Mouse (Mus musculus) liver, adult 10 weeks (tissue): ENCODE measurements around the gene Cd47. TPM values are rescaled to one million over a fixed set of nuclear protein-coding genes. Genes with fewer than 3 reads are reported as not detected.

ENCODE experiments used
- polyA plus RNA-seq: library from polyadenylated mRNA; stranded (reverse); fragments of 350-450 nt; fragmentation: Illumina TruSeq; extraction: RNeasy Lipid Tissue Mini Kit (QIAGEN cat#74804); gene quantifications from one replicate; pipeline ENCODE4 v1.2.3, GENCODE M21; 2014; ENCODE audit warnings: low read depth, low replicate concordance

Cd47 gene
- polyA plus RNA-seq = 97.3 TPM

GRCm38 (mm10) chr16:49799597-49800561 lies at the start of gene Cd47:
Gene Cd47 (plus strand): TSS chr16:49800533.

Other genes starting within 250 kb of the Cd47 start
- gene Ift57, start 101.3 kb upstream of the Cd47 start, polyA plus RNA-seq = 2.0 TPM